Mouse (Mus musculus) heart, adult 2 months (tissue): Measurements from ENCODE around the gene Olfr985.

Source experiments
- CTCF ChIP-seq: fragments of 200-600 bp; IDR thresholded peaks from 2 replicates; pipeline ENCODE4 v1.8.1; 2022; ENCODE audit warnings: antibody characterized with exemption, mild to moderate bottlenecking, moderate library complexity
- EP300 ChIP-seq: fragments of 200-500 bp; IDR thresholded peaks from 2 replicates; pipeline ENCODE4 v1.6.1; 2011; ENCODE audit warnings: low read depth, low read length, control low read depth; ENCODE audit not compliant: insufficient read depth

DNA sequence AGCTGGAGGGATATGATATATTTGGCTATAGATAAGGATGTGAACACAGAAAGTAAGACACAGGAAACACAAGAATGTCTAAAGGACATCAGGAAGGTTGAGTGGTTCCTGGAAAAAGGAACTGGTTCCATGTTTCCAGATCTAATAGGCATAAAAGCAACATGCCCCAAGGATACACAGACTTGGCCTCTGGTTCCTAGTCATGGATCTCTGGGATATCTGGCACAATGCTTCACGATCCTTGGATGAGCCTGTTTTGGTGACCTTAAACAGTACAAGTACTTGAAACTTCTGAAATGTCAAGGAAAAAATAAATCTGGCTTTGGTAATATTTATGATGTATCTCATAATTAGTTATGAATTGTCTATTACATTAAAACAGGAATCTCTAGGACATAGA is 572 bp upstream of the Olfr985 start:
- no peak for TF ChIP-seq CTCF
- no peak for TF ChIP-seq EP300
